Mouse (Mus musculus) lung, postnatal 25 days (tissue): ENCODE data around the gene Zfp868.
"Not testable (repeated sequence)": the region's sequence is repeated elsewhere in the genome, so short reads cannot be mapped to it uniquely, and the experiment has no call there.

Experiments used
- DNase-seq: peaks from one replicate; pipeline ENCODE4 v3.0.0; 2022; ENCODE audit warnings: low spot score

Gene Zfp868

GRCm38 (mm10) chr8:69625095-69625789 is at the start of gene Zfp868:
Zfp868 (minus strand) TSS chr8:69625548.
- DNase-seq = peak; percentile 98

GRCm38 (mm10) chr8:69665051-69665450 is 39.7 kb upstream of the Zfp868 start:
- not testable (repeated sequence) for DNase-seq

- no peak for DNase-seq
These were observed 35.9 kb upstream of the Zfp868 start for GRCm38 (mm10) chr8:69661294-69661693.

- peak; percentile 95 for DNase-seq
These were observed 29.1 kb upstream of the Zfp868 start, which contains the start of gene Zfp964 for GRCm38 (mm10) chr8:69654358-69654981. Zfp964 (plus strand) TSS chr8:69654479.

- DNase-seq = no peak
These were observed 28.5 kb upstream of the Zfp868 start for GRCm38 (mm10) chr8:69653808-69654357.

DNA sequence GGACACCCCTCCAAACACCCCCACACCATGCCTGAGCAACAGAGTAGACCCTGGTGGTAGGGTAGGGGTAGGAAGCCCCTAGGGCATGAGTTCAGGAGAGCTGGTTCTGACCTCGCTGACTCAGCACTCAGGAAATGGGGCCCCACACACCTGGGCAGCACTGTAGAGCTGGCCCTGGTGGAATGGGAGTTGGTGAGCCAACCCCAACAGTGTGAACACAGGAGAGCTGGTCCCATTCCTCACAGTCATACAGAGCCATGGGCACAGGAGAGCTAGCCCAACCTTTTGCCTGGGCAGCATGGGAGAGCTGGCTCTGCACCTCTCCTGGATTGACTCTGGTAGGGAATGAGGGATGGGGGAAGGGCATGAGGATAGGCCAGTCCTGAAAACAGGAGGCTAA is 7.3 kb downstream of the Zfp868 start:
- no peak for DNase-seq

DNA sequence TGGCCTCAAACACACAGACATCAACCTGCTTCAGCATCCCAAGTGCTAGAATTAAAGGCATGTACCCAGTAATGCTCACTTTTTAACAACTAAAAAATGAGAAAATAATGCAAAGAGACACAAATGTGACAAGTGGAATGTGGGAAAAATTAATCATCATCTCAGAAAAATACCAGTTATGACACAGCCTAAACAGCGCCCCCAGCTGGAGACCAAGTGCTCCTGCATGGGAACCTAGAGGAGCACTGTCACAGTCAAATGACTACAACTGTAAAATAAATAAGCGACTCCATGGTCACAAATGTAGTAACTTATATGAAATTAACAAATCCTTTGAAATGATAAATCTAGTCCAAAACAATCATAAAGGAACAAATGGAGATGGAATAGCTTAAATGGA is 10.7 kb downstream of the Zfp868 start:
- DNase-seq = no peak

GRCm38 (mm10) chr8:69597598-69597997 is 27.8 kb downstream of the Zfp868 start:
- DNase-seq = not testable (repeated sequence)

DNA sequence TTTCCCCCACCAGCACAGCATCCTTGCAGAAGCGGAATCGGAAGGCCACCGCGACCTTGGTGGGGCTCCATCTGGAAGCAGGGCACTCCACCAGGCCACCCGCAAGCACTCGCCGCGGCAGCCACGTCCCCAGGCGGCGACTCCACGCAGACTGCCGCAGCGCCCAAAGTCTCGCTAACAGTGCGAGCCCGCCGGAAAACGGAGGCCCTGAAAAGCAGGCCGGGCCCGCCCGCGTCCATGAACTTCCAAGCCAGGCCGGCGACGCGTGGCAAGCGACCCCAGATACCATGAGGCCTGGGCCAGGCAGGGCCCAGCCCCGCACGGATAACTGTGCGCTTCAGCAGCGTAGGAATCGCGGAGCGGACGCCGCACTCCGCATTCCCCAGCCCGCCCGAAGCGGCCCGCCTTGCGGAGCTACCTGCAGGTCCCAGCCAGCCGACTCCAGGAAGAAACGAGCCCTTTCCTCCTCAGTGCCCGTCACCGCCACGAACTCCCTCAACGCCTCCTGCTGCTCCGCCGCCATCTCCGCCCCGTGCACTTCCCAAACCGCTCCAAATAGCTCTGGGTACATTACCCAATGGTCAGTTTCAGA is 40.6 kb downstream of the Zfp868 start:
- DNase-seq = peak; percentile 8

DNA sequence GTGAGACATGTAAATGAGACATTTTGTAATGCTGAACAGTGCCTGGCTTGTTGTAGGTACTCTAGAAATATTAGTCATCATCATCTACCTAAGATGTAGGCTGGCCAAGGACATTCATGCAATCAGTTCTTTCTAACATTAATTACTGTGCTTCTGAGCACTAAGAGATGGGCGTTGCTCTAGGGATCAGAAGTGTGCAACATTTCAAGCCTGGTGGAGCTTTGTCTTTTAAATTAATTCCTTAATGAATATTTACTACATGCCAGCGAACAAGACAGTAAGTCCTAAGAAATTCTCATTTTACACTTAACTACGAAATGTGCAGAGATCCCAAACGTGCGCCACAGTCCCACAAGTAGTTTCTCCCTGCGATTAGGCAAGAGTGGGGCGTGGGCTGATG is 41.1 kb downstream of the Zfp868 start:
- peak; percentile 12 for DNase-seq
